Mouse (Mus musculus): ENCODE results near the gene Ms4a14. TPM values are rescaled to one million over a fixed set of nuclear protein-coding genes. Genes with fewer than 3 reads are reported as not detected.

Gene Ms4a14
- not detected in 2 replicates for polyA plus RNA-seq (2011; ENCODE audit: insufficient read depth, insufficient read length, low read depth, missing spikeins)

- H3K36me3 ChIP-seq (ENCODE audit: control insufficient read depth, insufficient read depth, low read length, poor library complexity, severe bottlenecking): no peaks in the 10 kb centered on the region
- no peaks in the 10 kb centered on the region for H3K27me3 ChIP-seq (ENCODE audit: control insufficient read depth, insufficient read depth, low read length, poor library complexity, severe bottlenecking)
- H3K4me3 ChIP-seq (ENCODE audit: low read depth, low read length): no peak within 1 kb of the TSS
- TF ChIP-seq EP300 (IDR thresholded peaks at IDR 0.05; ENCODE audit: insufficient read depth, low read depth, low read length): no peak
- no peak for TF ChIP-seq POLR2A (IDR thresholded peaks at IDR 0.05; ENCODE audit: insufficient read depth, low read length)
- TF ChIP-seq CTCF (IDR thresholded peaks at IDR 0.05; ENCODE audit: low read depth, low read length): no peak
- peaks cover 6% of the 10 kb centered on the region; the same call in 1 of the 2 replicates for H3K9me3 ChIP-seq (replicated peaks; ENCODE audit: control insufficient read depth, insufficient read depth, low read length, poor library complexity, severe bottlenecking)
- H3K27ac ChIP-seq (ENCODE audit: insufficient read depth, low read length): no peak within 1 kb of the TSS
- H3K9ac ChIP-seq (ENCODE audit: low read depth, poor library complexity, severe bottlenecking): no peak within 1 kb of the TSS
- no peaks in the 10 kb centered on the region for H3K4me1 ChIP-seq (ENCODE audit: control insufficient read depth, insufficient read depth, low read length)
Observed at GRCm38 (mm10) chr19:11314354-11314753, at the start of gene Ms4a14. Gene Ms4a14 (minus strand): TSS chr19:11314454.

- H3K27me3 ChIP-seq (ENCODE audit: control insufficient read depth, insufficient read depth, low read length, poor library complexity, severe bottlenecking): no peaks in the 10 kb centered on the region
- no peak overlapping the region for H3K4me3 ChIP-seq (ENCODE audit: low read depth, low read length)
- H3K36me3 ChIP-seq (ENCODE audit: control insufficient read depth, insufficient read depth, low read length, poor library complexity, severe bottlenecking): no peaks in the 10 kb centered on the region
- H3K4me1 ChIP-seq (ENCODE audit: control insufficient read depth, insufficient read depth, low read length): no peaks in the 10 kb centered on the region
- no peak overlapping the region for H3K27ac ChIP-seq (ENCODE audit: insufficient read depth, low read length)
- H3K9ac ChIP-seq (ENCODE audit: low read depth, poor library complexity, severe bottlenecking): no peak overlapping the region
- H3K9me3 ChIP-seq (replicated peaks; ENCODE audit: control insufficient read depth, insufficient read depth, low read length, poor library complexity, severe bottlenecking): no peaks in the 10 kb centered on the region
- no peak for TF ChIP-seq POLR2A (IDR thresholded peaks at IDR 0.05; ENCODE audit: insufficient read depth, low read length)
- no peak for TF ChIP-seq CTCF (IDR thresholded peaks at IDR 0.05; ENCODE audit: low read depth, low read length)
- TF ChIP-seq EP300 (IDR thresholded peaks at IDR 0.05; ENCODE audit: insufficient read depth, low read depth, low read length): no peak
Observed at GRCm38 (mm10) chr19:11362002-11362401, 47.7 kb upstream of the Ms4a14 start.

GRCm38 (mm10) chr19:11360106-11360505, 45.9 kb upstream of the Ms4a14 start:
- TF ChIP-seq EP300 (IDR thresholded peaks at IDR 0.05; ENCODE audit: insufficient read depth, low read depth, low read length): no peak
- TF ChIP-seq CTCF (IDR thresholded peaks at IDR 0.05; ENCODE audit: low read depth, low read length): no peak
- TF ChIP-seq POLR2A (IDR thresholded peaks at IDR 0.05; ENCODE audit: insufficient read depth, low read length): no peak
- Histone ChIP-seq H3K4me1 (ENCODE audit: control insufficient read depth, insufficient read depth, low read length) (no peaks in the 10 kb centered on the region), H3K27me3 (ENCODE audit: control insufficient read depth, insufficient read depth, low read length, poor library complexity, severe bottlenecking) (no peaks in the 10 kb centered on the region), H3K27ac (ENCODE audit: insufficient read depth, low read length) (no peak overlapping the region), H3K4me3 (ENCODE audit: low read depth, low read length) (no peak overlapping the region), H3K9me3 (replicated peaks; ENCODE audit: control insufficient read depth, insufficient read depth, low read length, poor library complexity, severe bottlenecking) (no peaks in the 10 kb centered on the region), H3K9ac (ENCODE audit: low read depth, poor library complexity, severe bottlenecking) (no peak overlapping the region), H3K36me3 (ENCODE audit: control insufficient read depth, insufficient read depth, low read length, poor library complexity, severe bottlenecking) (no peaks in the 10 kb centered on the region)

- no peaks in the 10 kb centered on the region for H3K36me3 ChIP-seq (ENCODE audit: control insufficient read depth, insufficient read depth, low read length, poor library complexity, severe bottlenecking)
- H3K9ac ChIP-seq (ENCODE audit: low read depth, poor library complexity, severe bottlenecking): no peak overlapping the region
- no peak overlapping the region for H3K27ac ChIP-seq (ENCODE audit: insufficient read depth, low read length)
- no peaks in the 10 kb centered on the region for H3K9me3 ChIP-seq (replicated peaks; ENCODE audit: control insufficient read depth, insufficient read depth, low read length, poor library complexity, severe bottlenecking)
- no peaks in the 10 kb centered on the region for H3K27me3 ChIP-seq (ENCODE audit: control insufficient read depth, insufficient read depth, low read length, poor library complexity, severe bottlenecking)
- TF ChIP-seq EP300 (IDR thresholded peaks at IDR 0.05; ENCODE audit: insufficient read depth, low read depth, low read length): no peak
- H3K4me1 ChIP-seq (ENCODE audit: control insufficient read depth, insufficient read depth, low read length): no peaks in the 10 kb centered on the region
- H3K4me3 ChIP-seq (ENCODE audit: low read depth, low read length): no peak overlapping the region
Observed at GRCm38 (mm10) chr19:11355730-11356129, 41.5 kb upstream of the Ms4a14 start.

GRCm38 (mm10) chr19:11351878-11352277, 37.6 kb upstream of the Ms4a14 start:
- no peak overlapping the region for H3K9ac ChIP-seq (ENCODE audit: low read depth, poor library complexity, severe bottlenecking)
- TF ChIP-seq CTCF (IDR thresholded peaks at IDR 0.05; ENCODE audit: low read depth, low read length) (no peak), EP300 (IDR thresholded peaks at IDR 0.05; ENCODE audit: insufficient read depth, low read depth, low read length) (no peak), POLR2A (IDR thresholded peaks at IDR 0.05; ENCODE audit: insufficient read depth, low read length) (no peak)
- H3K36me3 ChIP-seq (ENCODE audit: control insufficient read depth, insufficient read depth, low read length, poor library complexity, severe bottlenecking): no peaks in the 10 kb centered on the region
- peaks cover 3% of the 10 kb centered on the region; the same call in 1 of the 2 replicates for H3K9me3 ChIP-seq (replicated peaks; ENCODE audit: control insufficient read depth, insufficient read depth, low read length, poor library complexity, severe bottlenecking)
- no peak overlapping the region for H3K4me3 ChIP-seq (ENCODE audit: low read depth, low read length)
- no peaks in the 10 kb centered on the region for H3K4me1 ChIP-seq (ENCODE audit: control insufficient read depth, insufficient read depth, low read length)
- H3K27me3 ChIP-seq (ENCODE audit: control insufficient read depth, insufficient read depth, low read length, poor library complexity, severe bottlenecking): no peaks in the 10 kb centered on the region
- no peak overlapping the region for H3K27ac ChIP-seq (ENCODE audit: insufficient read depth, low read length)

- Histone ChIP-seq H3K36me3 (ENCODE audit: control insufficient read depth, insufficient read depth, low read length, poor library complexity, severe bottlenecking) (no peaks in the 10 kb centered on the region), H3K9me3 (replicated peaks; ENCODE audit: control insufficient read depth, insufficient read depth, low read length, poor library complexity, severe bottlenecking) (peaks cover 3% of the 10 kb centered on the region; the same call in 1 of the 2 replicates), H3K4me1 (ENCODE audit: control insufficient read depth, insufficient read depth, low read length) (no peaks in the 10 kb centered on the region), H3K9ac (ENCODE audit: low read depth, poor library complexity, severe bottlenecking) (no peak overlapping the region), H3K27me3 (ENCODE audit: control insufficient read depth, insufficient read depth, low read length, poor library complexity, severe bottlenecking) (no peaks in the 10 kb centered on the region), H3K4me3 (ENCODE audit: low read depth, low read length) (no peak overlapping the region), H3K27ac (ENCODE audit: insufficient read depth, low read length) (no peak overlapping the region)
- TF ChIP-seq EP300 (IDR thresholded peaks at IDR 0.05; ENCODE audit: insufficient read depth, low read depth, low read length) (no peak), POLR2A (IDR thresholded peaks at IDR 0.05; ENCODE audit: insufficient read depth, low read length) (no peak), CTCF (IDR thresholded peaks at IDR 0.05; ENCODE audit: low read depth, low read length) (peak; percentile 38)
Observed at GRCm38 (mm10) chr19:11349698-11350481, 35.6 kb upstream of the Ms4a14 start.

All from ES-Bruce4 (cell line).